Mouse (Mus musculus) neural tube, embryonic 15.5 days (tissue): ENCODE measurements around the gene Emc8. TPM values are rescaled to one million over a fixed set of nuclear protein-coding genes. Genes with fewer than 3 reads are reported as not detected.

Experiments
- ATAC-seq: fragments of 200-750 bp; cut with Nextera tagmentation; 2 replicates; pipeline ENCODE4 v1.8.0; 2017; ENCODE audit warnings: mild to moderate bottlenecking, moderate TSS enrichment, moderate library complexity; ENCODE audit not compliant: low FRiP score
- H3K27ac ChIP-seq: fragments of 300-500 bp; sonication (generic); replicated peaks from 2 replicates; pipeline ENCODE4 v1.5.1; 2015; ENCODE audit warnings: mild to moderate bottlenecking, inconsistent platforms
- H3K27me3 ChIP-seq: fragments of 300-500 bp; sonication (generic); replicated peaks from 2 replicates; pipeline ENCODE4 v1.6.1; 2015; ENCODE audit warnings: inconsistent platforms
- H3K36me3 ChIP-seq: fragments of 300-500 bp; sonication (generic); 2 replicates; pipeline ENCODE4 v1.6.1; 2015; ENCODE audit warnings: inconsistent platforms
- H3K4me1 ChIP-seq: fragments of 300-500 bp; sonication (generic); 2 replicates; pipeline ENCODE4 v1.6.1; 2015; ENCODE audit warnings: inconsistent platforms
- H3K4me2 ChIP-seq: fragments of 300-500 bp; sonication (generic); 2 replicates; pipeline ENCODE4 v1.6.1; 2015; ENCODE audit warnings: inconsistent platforms, mild to moderate bottlenecking, moderate library complexity
- H3K4me3 ChIP-seq: fragments of 300-500 bp; sonication (generic); replicated peaks from 2 replicates; pipeline ENCODE4 v1.5.1; 2015; ENCODE audit warnings: mild to moderate bottlenecking, inconsistent platforms
- H3K9ac ChIP-seq: fragments of 300-500 bp; sonication (generic); replicated peaks from 2 replicates; pipeline ENCODE4 v1.6.1; 2015; ENCODE audit warnings: mild to moderate bottlenecking, inconsistent platforms
- H3K9me3 ChIP-seq: fragments of 300-500 bp; sonication (generic); replicated peaks from 2 replicates; pipeline ENCODE4 v1.6.1; 2016; ENCODE audit warnings: inconsistent platforms
- WGBS: fragments of 180-500 bp; shearing (Covaris S2); methylation state at CpG from one replicate; pipeline ENCODE4 v1.1.7; 2015; ENCODE audit warnings: mixed read lengths; 5-methylcytosine and 5-hydroxymethylcytosine counted together
- polyA plus RNA-seq: library from polyadenylated mRNA; unstranded; fragments of >200 nt; fragmentation: Nextera tagmentation; extraction: Ambion mirVana; gene quantifications from 2 replicates; pipeline ENCODE4 v1.2.1, GENCODE M21; 2015

Emc8 gene
- polyA plus RNA-seq, 1 experiment from 2014 or later: 108 TPM

GRCm38 (mm10) chr8:120616663-120617626, 51.4 kb downstream of the Emc8 start:
- no peak overlapping the region for H3K9ac ChIP-seq
- H3K27ac ChIP-seq: 0 out of 2 replicates have a peak overlapping the region, but pooled peaks have one; percentile 13
- 28% methylated on average over 7 of the region's 8 CpGs for WGBS
- H3K4me1 ChIP-seq: peaks cover 29% of the 10 kb centered on the region
- no peaks in the 10 kb centered on the region for H3K27me3 ChIP-seq
- H3K4me3 ChIP-seq: no peak overlapping the region
- H3K9me3 ChIP-seq: no peaks in the 10 kb centered on the region
- ATAC-seq: peak; percentile 46; the same call in 1 of the 2 replicates
- no peaks in the 10 kb centered on the region for H3K36me3 ChIP-seq
- no peak overlapping the region for H3K4me2 ChIP-seq

- Histone ChIP-seq H3K9ac (no peak overlapping the region), H3K27me3 (peaks cover 4% of the 10 kb centered on the region; the same call in 1 of the 2 replicates), H3K9me3 (no peaks in the 10 kb centered on the region), H3K36me3 (no peaks in the 10 kb centered on the region), H3K27ac (no peak overlapping the region), H3K4me3 (no peak overlapping the region), H3K4me2 (no peak overlapping the region), H3K4me1 (peaks cover 20% of the 10 kb centered on the region)
- no peak for ATAC-seq
- 93% methylated on average over 3 of the region's 3 CpGs for WGBS
Measured at GRCm38 (mm10) chr8:120614491-120614890, 53.9 kb downstream of the Emc8 start.

- Histone ChIP-seq H3K9ac (no peak overlapping the region), H3K9me3 (no peaks in the 10 kb centered on the region), H3K27me3 (peaks cover 8% of the 10 kb centered on the region; the same call in 1 of the 2 replicates), H3K4me3 (no peak overlapping the region), H3K4me2 (no peak overlapping the region), H3K27ac (no peak overlapping the region), H3K36me3 (no peaks in the 10 kb centered on the region), H3K4me1 (no peaks in the 10 kb centered on the region; the same call in 1 of the 2 replicates)
- ATAC-seq: no peak
- 81% methylated on average over 6 of the region's 6 CpGs for WGBS
Measured at GRCm38 (mm10) chr8:120610824-120611223, 57.5 kb downstream of the Emc8 start.

GRCm38 (mm10) chr8:120607885-120608284, 60.5 kb downstream of the Emc8 start:
- Histone ChIP-seq H3K27ac (no peak overlapping the region), H3K4me1 (peaks cover 2% of the 10 kb centered on the region), H3K9me3 (no peaks in the 10 kb centered on the region), H3K4me3 (no peak overlapping the region), H3K27me3 (peaks cover 8% of the 10 kb centered on the region; the same call in 1 of the 2 replicates), H3K36me3 (no peaks in the 10 kb centered on the region), H3K9ac (no peak overlapping the region), H3K4me2 (no peak overlapping the region)
- 13% methylated on average over 7 of the region's 7 CpGs for WGBS
- no peak for ATAC-seq

- H3K27ac ChIP-seq: no peak overlapping the region
- H3K4me2 ChIP-seq: no peak overlapping the region
- WGBS: 72% methylated on average over 9 of the region's 9 CpGs
- ATAC-seq: 0 out of 2 replicates have a peak, but pooled peaks have one; percentile 30
- H3K4me1 ChIP-seq: peaks cover 6% of the 10 kb centered on the region
- H3K27me3 ChIP-seq: peaks cover 8% of the 10 kb centered on the region; the same call in 1 of the 2 replicates
- no peaks in the 10 kb centered on the region for H3K36me3 ChIP-seq
- no peak overlapping the region for H3K4me3 ChIP-seq
- H3K9ac ChIP-seq: no peak overlapping the region
- H3K9me3 ChIP-seq: no peaks in the 10 kb centered on the region
Measured at GRCm38 (mm10) chr8:120607460-120607859, 60.9 kb downstream of the Emc8 start.

Other genes starting within 250 kb of the Emc8 start
- gene Gins2, start 79.3 kb downstream of the Emc8 start, polyA plus RNA-seq: 15.9 and 38.9 TPM in 2 replicates
- 12.8 and 13.5 TPM in 2 replicates for gene 1190005I06Rik, start 20.9 kb downstream of the Emc8 start, polyA plus RNA-seq
- 3.3 and 5.2 TPM in 2 replicates for gene Gm27021, start 494 bp downstream of the Emc8 start, polyA plus RNA-seq
- 1,232 and 1,334 TPM in 2 replicates for gene Cox4i1, start 351 bp downstream of the Emc8 start, polyA plus RNA-seq
- gene Irf8, start 67.8 kb upstream of the Emc8 start, polyA plus RNA-seq: 4.9 and 18.4 TPM in 2 replicates